Mouse (Mus musculus): ENCODE results near the gene Tfip11. TPM values are rescaled to one million over a fixed set of nuclear protein-coding genes. Genes with fewer than 3 reads are reported as not detected.

The Tfip11 gene
- polyA plus RNA-seq, 1 experiment from 2014 or later, result 8.0 TPM

DNA sequence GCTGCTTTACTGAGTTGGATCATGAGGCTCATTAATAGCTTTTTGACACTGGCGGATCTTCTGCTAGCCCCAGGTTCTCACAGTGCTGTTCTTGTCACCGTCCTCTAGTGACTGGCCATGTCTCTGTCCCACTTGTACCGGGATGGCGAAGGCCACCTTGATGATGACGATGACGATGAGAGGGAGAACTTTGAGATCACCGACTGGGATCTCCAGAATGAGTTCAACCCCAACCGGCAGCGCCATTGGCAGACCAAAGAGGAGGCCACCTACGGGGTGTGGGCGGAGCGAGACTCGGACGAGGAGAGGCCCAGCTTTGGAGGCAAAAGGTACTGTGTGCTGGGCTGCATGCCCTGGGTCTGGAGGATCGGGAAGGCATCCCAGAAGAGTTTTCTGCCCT, 1.7 kb downstream of the Tfip11 start:
- Histone ChIP-seq H3K27me3 (ENCODE audit: insufficient read depth, low read length) (no peaks in the 10 kb centered on the region), H3K36me3 (replicated peaks; ENCODE audit: insufficient read depth, low read length) (peaks cover 53% of the 10 kb centered on the region), H3K9ac (replicated peaks) (no peak overlapping the region), H3K4me1 (ENCODE audit: insufficient read depth) (peaks cover 23% of the 10 kb centered on the region), H3K4me3 (ENCODE audit: low read depth, low read length) (no peak overlapping the region), H3K27ac (ENCODE audit: low read depth) (no peak overlapping the region), H3K4me2 (ENCODE audit: low read depth, low read length) (0 out of 2 replicates have a peak overlapping the region, but pooled peaks have one; percentile 80), H3K9me3 (ENCODE audit: low read length) (no peaks in the 10 kb centered on the region)
- DNase-seq (no peak), ATAC-seq (no peak)
- WGBS (ENCODE audit: insufficient replicate concordance), result 92% methylated on average over 15 of the region's 15 CpGs
- TF ChIP-seq CTCF (IDR thresholded peaks at IDR 0.05; ENCODE audit: low read depth) (no peak), EP300 (IDR thresholded peaks at IDR 0.05; ENCODE audit: low read depth) (no peak)

DNA sequence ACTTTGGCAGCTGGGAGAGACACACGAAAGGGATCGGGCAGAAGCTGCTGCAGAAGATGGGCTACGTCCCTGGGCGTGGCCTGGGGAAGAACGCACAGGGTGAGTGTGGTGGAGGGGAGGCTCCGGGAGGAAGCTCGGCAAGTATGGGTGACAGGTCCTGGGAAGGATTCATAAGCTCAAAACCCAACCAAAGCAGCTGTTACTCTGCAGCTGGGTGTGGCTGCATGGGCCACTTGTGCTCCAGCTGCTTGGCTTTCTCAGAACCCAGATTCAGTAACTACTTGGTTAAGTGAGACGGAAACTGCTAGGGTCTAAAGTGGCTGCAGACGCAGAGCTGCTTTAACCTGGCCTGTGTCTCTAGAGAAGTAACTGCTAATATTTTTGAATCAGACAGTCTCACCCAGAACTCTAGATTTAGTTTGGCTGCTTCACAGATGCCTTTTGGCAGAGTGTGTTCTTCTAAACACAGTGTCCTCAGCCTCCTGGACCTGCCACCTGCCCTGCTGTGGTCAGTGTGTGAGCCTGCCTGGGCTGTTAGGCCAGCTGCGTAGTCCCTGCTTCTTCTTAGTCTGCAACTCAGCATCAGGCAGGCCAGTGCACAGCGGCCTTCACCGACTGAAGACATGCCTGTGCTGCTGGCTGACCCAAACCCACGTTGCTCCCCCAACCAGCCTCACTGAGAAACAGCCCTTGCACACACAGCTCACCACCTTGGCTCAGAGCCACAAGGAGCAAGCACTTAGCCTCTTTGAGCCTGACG, 3.8 kb downstream of the Tfip11 start:
- Histone ChIP-seq H3K36me3 (replicated peaks; ENCODE audit: insufficient read depth, low read length) (peaks cover 71% of the 10 kb centered on the region), H3K27ac (ENCODE audit: low read depth) (no peak overlapping the region), H3K9ac (replicated peaks) (no peak overlapping the region), H3K4me1 (ENCODE audit: insufficient read depth) (peaks cover 14% of the 10 kb centered on the region), H3K9me3 (ENCODE audit: low read length) (no peaks in the 10 kb centered on the region), H3K27me3 (ENCODE audit: insufficient read depth, low read length) (no peaks in the 10 kb centered on the region), H3K4me2 (ENCODE audit: low read depth, low read length) (no peak overlapping the region), H3K4me3 (ENCODE audit: low read depth, low read length) (no peak overlapping the region)
- TF ChIP-seq EP300 (IDR thresholded peaks at IDR 0.05; ENCODE audit: low read depth), result no peak
- no peak for TF ChIP-seq CTCF (IDR thresholded peaks at IDR 0.05; ENCODE audit: low read depth)
- DNase-seq (no peak), ATAC-seq (no peak)
- 85% methylated on average over 14 of the region's 14 CpGs for WGBS (ENCODE audit: insufficient replicate concordance)

DNA sequence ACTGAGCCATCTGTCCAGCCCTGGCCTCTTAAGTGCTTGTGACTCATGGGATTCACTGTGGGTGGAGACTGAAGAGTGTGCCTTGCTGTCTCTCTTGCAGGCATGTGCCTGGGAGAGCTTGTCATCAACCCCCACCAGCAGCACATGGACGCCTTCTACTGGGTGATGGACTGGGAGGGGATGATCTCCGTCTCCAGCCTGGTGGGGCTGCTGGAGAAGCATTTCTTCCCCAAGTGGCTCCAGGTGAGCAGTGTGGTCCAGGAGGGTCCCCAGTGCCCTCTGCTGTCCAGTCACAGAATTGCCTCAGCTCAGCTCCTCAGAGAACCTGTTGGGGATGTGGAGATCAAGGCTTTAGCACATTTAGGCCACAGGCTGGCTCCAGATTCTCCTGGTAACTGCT, 9.3 kb downstream of the Tfip11 start:
- peaks cover 82% of the 10 kb centered on the region for H3K36me3 ChIP-seq (replicated peaks; ENCODE audit: insufficient read depth, low read length)
- no peaks in the 10 kb centered on the region for H3K4me1 ChIP-seq (ENCODE audit: insufficient read depth)
- no peak for TF ChIP-seq EP300 (IDR thresholded peaks at IDR 0.05; ENCODE audit: low read depth)
- TF ChIP-seq CTCF (IDR thresholded peaks at IDR 0.05; ENCODE audit: low read depth), result peak; percentile 79
- H3K27me3 ChIP-seq (ENCODE audit: insufficient read depth, low read length), result no peaks in the 10 kb centered on the region
- no peaks in the 10 kb centered on the region for H3K9me3 ChIP-seq (ENCODE audit: low read length)
- DNase-seq, result peak; percentile 59
- ATAC-seq, result peak; percentile 55
- H3K4me3 ChIP-seq (ENCODE audit: low read depth, low read length), result no peak overlapping the region
- 15% methylated on average over 2 of the region's 2 CpGs for WGBS (ENCODE audit: insufficient replicate concordance)
- H3K9ac ChIP-seq (replicated peaks), result no peak overlapping the region
- H3K4me2 ChIP-seq (ENCODE audit: low read depth, low read length), result no peak overlapping the region
- no peak overlapping the region for H3K27ac ChIP-seq (ENCODE audit: low read depth)

DNA sequence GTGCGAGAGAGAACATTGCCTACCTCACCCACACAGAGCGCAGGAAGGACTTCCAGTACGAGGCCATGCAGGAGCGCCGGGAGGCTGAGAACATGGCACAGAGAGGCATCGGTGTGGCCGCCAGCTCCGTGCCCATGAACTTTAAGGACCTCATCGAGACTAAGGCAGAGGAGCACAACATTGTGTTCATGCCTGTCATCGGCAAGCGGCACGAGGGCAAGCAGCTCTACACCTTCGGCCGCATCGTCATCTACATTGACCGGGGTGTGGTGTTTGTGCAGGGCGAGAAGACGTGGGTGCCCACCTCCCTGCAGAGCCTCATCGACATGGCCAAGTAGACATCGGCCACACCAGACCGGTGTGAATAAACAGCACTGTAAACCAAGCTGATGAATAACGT, 10.8 kb downstream of the Tfip11 start:
- no peak for TF ChIP-seq CTCF (IDR thresholded peaks at IDR 0.05; ENCODE audit: low read depth)
- no peak for TF ChIP-seq EP300 (IDR thresholded peaks at IDR 0.05; ENCODE audit: low read depth)
- peaks cover 66% of the 10 kb centered on the region for H3K36me3 ChIP-seq (replicated peaks; ENCODE audit: insufficient read depth, low read length)

DNA sequence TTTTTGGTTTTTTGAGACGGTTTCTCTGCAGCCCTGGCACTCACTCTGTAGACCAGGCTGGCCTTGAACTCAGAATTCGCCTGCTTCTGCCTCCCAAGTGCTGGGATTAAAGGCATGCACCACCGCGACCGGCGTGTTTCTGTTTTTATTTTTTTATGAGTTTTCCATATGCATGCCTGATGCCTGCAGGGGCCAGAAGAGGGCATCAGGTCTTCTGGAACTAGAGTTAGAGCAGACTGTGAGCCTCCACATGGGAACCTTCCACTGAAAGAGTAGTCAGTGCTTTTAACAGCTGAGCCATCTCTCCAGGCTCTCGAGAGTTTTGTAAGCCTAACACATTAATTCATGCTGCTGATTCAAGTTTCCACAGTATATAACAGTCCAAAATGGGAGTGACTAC, 13.1 kb downstream of the Tfip11 start:
- 70% methylated on average over 7 of the region's 7 CpGs for WGBS (ENCODE audit: insufficient replicate concordance)
- Histone ChIP-seq H3K9me3 (ENCODE audit: low read length) (no peaks in the 10 kb centered on the region), H3K9ac (replicated peaks) (no peak overlapping the region), H3K36me3 (replicated peaks; ENCODE audit: insufficient read depth, low read length) (peaks cover 47% of the 10 kb centered on the region), H3K4me1 (ENCODE audit: insufficient read depth) (peaks cover 12% of the 10 kb centered on the region), H3K4me2 (ENCODE audit: low read depth, low read length) (no peak overlapping the region), H3K27me3 (ENCODE audit: insufficient read depth, low read length) (no peaks in the 10 kb centered on the region), H3K4me3 (ENCODE audit: low read depth, low read length) (no peak overlapping the region), H3K27ac (ENCODE audit: low read depth) (no peak overlapping the region)
- no peak for DNase-seq
- ATAC-seq, result no peak
- TF ChIP-seq CTCF (IDR thresholded peaks at IDR 0.05; ENCODE audit: low read depth) (0 out of 2 replicates have a peak, but pooled peaks have one; percentile 11), EP300 (IDR thresholded peaks at IDR 0.05; ENCODE audit: low read depth) (no peak)

More for the DNA sequence above, 10.8 kb downstream of the Tfip11 start:
- DNase-seq (no peak), ATAC-seq (no peak)
- Histone ChIP-seq H3K4me1 (ENCODE audit: insufficient read depth) (peaks cover 2% of the 10 kb centered on the region), H3K4me3 (ENCODE audit: low read depth, low read length) (no peak overlapping the region), H3K27me3 (ENCODE audit: insufficient read depth, low read length) (no peaks in the 10 kb centered on the region), H3K9ac (replicated peaks) (no peak overlapping the region), H3K9me3 (ENCODE audit: low read length) (no peaks in the 10 kb centered on the region), H3K4me2 (ENCODE audit: low read depth, low read length) (no peak overlapping the region), H3K27ac (ENCODE audit: low read depth) (no peak overlapping the region)
- WGBS (ENCODE audit: insufficient replicate concordance), result 93% methylated on average over 22 of the region's 22 CpGs

DNA sequence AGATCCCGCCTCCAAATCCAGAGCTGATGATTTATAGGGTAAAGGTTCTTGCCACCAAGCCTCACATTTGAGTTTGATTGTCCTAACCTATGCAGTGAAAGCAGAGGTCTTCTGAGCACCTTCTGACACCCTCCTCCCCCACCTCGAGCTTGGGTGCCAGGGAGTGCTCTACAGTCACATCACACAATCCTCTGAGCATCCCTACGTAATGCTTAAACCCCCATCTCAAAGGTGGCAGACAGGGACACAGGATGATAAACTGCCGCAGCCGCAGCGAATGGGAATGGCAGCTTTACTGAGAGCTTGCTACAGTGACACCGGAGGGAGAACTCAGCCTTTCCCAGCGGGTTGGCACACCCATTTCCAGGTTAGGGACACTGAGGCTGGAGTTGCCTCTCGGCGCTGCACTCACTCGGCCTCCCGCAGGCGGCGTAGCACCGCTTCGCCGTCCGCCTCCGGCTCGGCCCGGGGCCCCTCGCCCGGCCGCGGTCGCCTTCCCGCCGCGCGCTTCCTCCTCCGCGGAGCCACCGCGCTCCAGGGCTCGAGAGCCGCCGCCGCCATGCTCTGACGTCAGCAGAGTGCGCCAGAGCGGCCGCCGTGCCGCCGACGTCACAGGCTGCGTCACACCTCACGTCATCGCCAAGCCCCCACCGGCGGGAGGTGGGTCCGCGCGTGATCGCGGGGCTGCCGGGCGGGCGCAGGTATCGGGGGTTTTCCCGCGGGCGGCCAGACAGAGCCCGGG, 16.5 kb downstream of the Tfip11 start, which contains the start of the genes Srrd and Hps4:
Gene Srrd, minus strand, starts transcription at position 578 of the 742 bp plus-strand sequence.
Gene Hps4, plus strand, starts transcription at position 621 of the 742 bp plus-strand sequence.
- Histone ChIP-seq H3K4me2 (ENCODE audit: low read depth, low read length) (peak within 1 kb of the TSS; percentile 85), H3K9ac (replicated peaks) (peak within 1 kb of the TSS; percentile 82), H3K27me3 (ENCODE audit: insufficient read depth, low read length) (no peaks in the 10 kb centered on the region), H3K9me3 (ENCODE audit: low read length) (no peaks in the 10 kb centered on the region), H3K4me3 (ENCODE audit: low read depth, low read length) (peak within 1 kb of the TSS; percentile 94), H3K36me3 (replicated peaks; ENCODE audit: insufficient read depth, low read length) (peaks cover 21% of the 10 kb centered on the region), H3K4me1 (ENCODE audit: insufficient read depth) (peaks cover 20% of the 10 kb centered on the region), H3K27ac (ENCODE audit: low read depth) (peak within 1 kb of the TSS; percentile 90)
- peak; percentile 6; the same call in 1 of the 2 replicates for TF ChIP-seq CTCF (IDR thresholded peaks at IDR 0.05; ENCODE audit: low read depth)
- TF ChIP-seq EP300 (IDR thresholded peaks at IDR 0.05; ENCODE audit: low read depth), result no peak
- DNase-seq (peak; percentile 90), ATAC-seq (peak; percentile 72)
- 2% methylated on average over 56 of the region's 64 CpGs for WGBS (ENCODE audit: insufficient replicate concordance)
